Comparison of ENCODE assay signal across 26 mouse cellular contexts in genomic region chr14:31069086-31069733, GRCm38 (mm10).
"Had no signal": no experiment of that assay in that cellular context is flagged by ENCODE, and none has a peak within 500 bp of the region (broad histone marks: within the 10 kb centered on the region; RNA-seq: fewer than 3 reads in every experiment).

No protein-coding gene starts in this region.

- H3K4me3 ChIP-seq: gastrocnemius, adult 2 months; heart, embryonic 10.5 days; heart, embryonic 12.5 days; hindbrain, embryonic 10.5 days; hindbrain, embryonic 12.5 days; intestine, embryonic 15.5 days; kidney, embryonic 15.5 days; limb, embryonic 13.5 days; limb, embryonic 15.5 days had no signal

- DNase-seq: gastrocnemius, adult 2 months; gastrocnemius, postnatal 10 days; gastrocnemius, postnatal 25 days; heart, adult 18-20 months; heart, postnatal 10 days; heart, postnatal 4 days; kidney, adult 18-20 months; kidney, adult 9 months; kidney, postnatal 14 days; kidney, postnatal 36 days; layer of hippocampus, adult 9-11 months; layer of hippocampus, postnatal 36 days; left cerebral cortex, postnatal 4 days had no signal

- H3K27me3 ChIP-seq: heart, embryonic 12.5 days; hindbrain, embryonic 12.5 days; intestine, embryonic 15.5 days; kidney, embryonic 15.5 days; limb, embryonic 13.5 days; limb, embryonic 15.5 days had no signal

- ATAC-seq: hindbrain, embryonic 16.5 days; inflammation-experienced regulatory T-cells, adult 6 months; intestine, embryonic 15.5 days had no signal

- H3K9me3 ChIP-seq: heart, embryonic 10.5 days; heart, embryonic 12.5 days; hindbrain, embryonic 10.5 days; hindbrain, embryonic 12.5 days; intestine, embryonic 15.5 days; kidney, embryonic 15.5 days; limb, embryonic 13.5 days; limb, embryonic 15.5 days had no signal

- H3K9ac ChIP-seq: heart, embryonic 12.5 days; hindbrain, embryonic 12.5 days; hindbrain, embryonic 14.5 days; intestine, embryonic 15.5 days; kidney, embryonic 15.5 days; limb, embryonic 13.5 days; limb, embryonic 15.5 days; liver, embryonic 14.5 days had no signal

- H3K4me1 ChIP-seq: heart, embryonic 10.5 days; heart, embryonic 12.5 days; hindbrain, embryonic 10.5 days; hindbrain, embryonic 12.5 days; intestine, embryonic 15.5 days; kidney, embryonic 15.5 days; limb, embryonic 13.5 days; limb, embryonic 15.5 days had no signal

- H3K27ac ChIP-seq: gastrocnemius, adult 2 months; heart, embryonic 10.5 days; hindbrain, embryonic 10.5 days; hindbrain, embryonic 12.5 days; hindbrain, embryonic 14.5 days; intestine, embryonic 15.5 days; kidney, embryonic 15.5 days; kidney, postnatal 0 days; limb, embryonic 13.5 days; limb, embryonic 15.5 days; liver, embryonic 14.5 days had no signal
